Mouse (Mus musculus): ENCODE results near the gene Mdc1.
A peak's percentile ranks its signal among the peaks of the same experiment; 100 is the strongest.

DNA sequence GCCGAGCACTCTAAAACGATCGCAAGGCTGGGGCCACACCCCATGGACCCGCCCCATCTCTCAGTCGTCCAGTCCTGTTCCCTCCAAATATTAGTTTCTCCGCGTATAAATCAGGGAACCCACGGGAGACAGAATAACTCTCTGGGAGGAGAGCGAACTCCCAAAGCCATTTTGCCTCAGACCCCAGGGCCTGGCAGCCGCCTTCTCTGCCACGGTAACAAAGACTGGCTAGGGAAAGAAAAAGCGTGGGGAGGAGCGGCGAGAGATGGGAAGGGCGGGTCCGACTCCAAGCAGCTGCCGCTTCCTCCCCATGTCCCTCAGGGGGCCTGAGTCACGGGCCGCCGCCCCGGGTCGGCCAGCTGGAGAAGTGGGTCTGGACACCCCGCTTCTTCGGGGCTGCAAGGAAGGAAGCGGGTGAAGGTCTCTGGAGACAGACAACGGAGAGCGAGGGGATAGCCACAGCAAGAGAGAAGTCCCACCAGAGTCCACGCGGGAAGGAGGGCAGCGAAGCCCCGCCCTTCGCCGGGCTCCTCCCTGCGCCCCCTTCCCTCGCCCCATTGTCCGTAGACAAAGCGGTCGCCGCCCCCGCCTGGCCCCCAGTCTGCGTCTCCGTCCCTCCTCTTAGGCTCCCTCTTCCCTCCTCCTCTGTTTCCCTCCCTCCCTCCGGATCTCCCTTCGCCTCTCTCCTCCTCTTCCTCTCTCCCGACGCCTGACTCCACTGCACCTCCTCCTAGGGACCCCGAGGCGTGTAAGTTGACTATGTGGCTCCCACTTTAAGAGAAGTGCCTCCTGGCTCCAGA, 24.4 kb downstream of the Mdc1 start, which contains the start of gene Ppp1r18:
- TF ChIP-seq CTCF (IDR thresholded peaks at IDR 0.05; ENCODE audit: extremely low read depth, insufficient read length, insufficient replicate concordance, low read depth, low read length) = no peak
- peak; percentile 49; the same call in 1 of the 2 replicates for TF ChIP-seq POLR2A (IDR thresholded peaks at IDR 0.05; ENCODE audit: low read depth, low read length)
